Mouse (Mus musculus) limb, embryonic 14.5 days (tissue): Measurements from ENCODE around the gene Aadac. TPM values are rescaled to one million over a fixed set of nuclear protein-coding genes. Genes with fewer than 3 reads are reported as not detected.

Experiments
- ATAC-seq: fragments of 200-750 bp; cut with Nextera tagmentation; 2 replicates; pipeline ENCODE4 v1.8.0; 2017; ENCODE audit warnings: low read depth, moderate number of reproducible peaks, moderate TSS enrichment; ENCODE audit not compliant: low FRiP score
- DNase-seq: peaks from one replicate; pipeline ENCODE4 v3.0.0-alpha.2; 2015; ENCODE audit warnings: low spot score
- H3K27ac ChIP-seq: fragments of 300-500 bp; sonication (generic); replicated peaks from 2 replicates; pipeline ENCODE4 v1.5.1; 2014; ENCODE audit warnings: low read depth, mild to moderate bottlenecking, low read length, moderate library complexity, mixed read lengths
- H3K27me3 ChIP-seq: fragments of 300-500 bp; sonication (generic); 2 replicates; pipeline ENCODE4 v1.6.1; 2014; ENCODE audit warnings: low read length, mixed read lengths; ENCODE audit not compliant: control insufficient read depth, insufficient read depth
- H3K36me3 ChIP-seq: fragments of 300-500 bp; sonication (generic); 2 replicates; pipeline ENCODE4 v1.6.1; 2014; ENCODE audit warnings: mild to moderate bottlenecking, low read length, moderate library complexity, mixed read lengths; ENCODE audit not compliant: control insufficient read depth, insufficient read depth
- H3K4me1 ChIP-seq: fragments of 300-500 bp; sonication (generic); 2 replicates; pipeline ENCODE4 v1.6.1; 2014; ENCODE audit warnings: antibody characterized with exemption, low read length, mixed read lengths; ENCODE audit not compliant: control insufficient read depth, insufficient read depth
- H3K4me2 ChIP-seq: fragments of 300-500 bp; sonication (generic); replicated peaks from 2 replicates; pipeline ENCODE4 v1.6.1; 2014; ENCODE audit warnings: low read depth, mild to moderate bottlenecking, low read length, moderate library complexity; ENCODE audit not compliant: severe bottlenecking
- H3K4me3 ChIP-seq: fragments of 300-500 bp; sonication (generic); replicated peaks from 2 replicates; pipeline ENCODE4 v1.5.1; 2014; ENCODE audit warnings: low read length
- H3K9ac ChIP-seq: fragments of 300-500 bp; sonication (generic); 2 replicates; pipeline ENCODE4 v1.6.1; 2014; ENCODE audit warnings: mild to moderate bottlenecking, low read depth, low read length, moderate library complexity; ENCODE audit not compliant: severe bottlenecking
- H3K9me3 ChIP-seq: fragments of 300-500 bp; sonication (generic); 2 replicates; pipeline ENCODE4 v1.6.1; 2016; ENCODE audit warnings: low read length; ENCODE audit not compliant: control insufficient read depth
- POLR2A ChIP-seq: fragments of 200-500 bp; IDR thresholded peaks from 2 replicates; pipeline ENCODE4 v1.8.0; 2012; ENCODE audit warnings: inconsistent platforms, mild to moderate bottlenecking, moderate library complexity, borderline replicate concordance; ENCODE audit not compliant: insufficient read depth, insufficient read length; ENCODE audit errors: extremely low read depth
- whole genome bisulfite sequencing: fragments of 180-500 bp; shearing (Covaris S2); extraction: QIAGEN DNeasy Blood & Tissue Kit; methylation state at CpG from one replicate; pipeline ENCODE4 v1.1.7; 2014; 5-methylcytosine and 5-hydroxymethylcytosine counted together
- polyA plus RNA-seq, 2 experiments: library from polyadenylated mRNA; depleted of rRNA in 1 of 2; stranded (reverse) in 1 of 2; unstranded in 1 of 2; fragments of >200 nt; fragmentation: Nextera tagmentation in 1 of 2; extraction: Ambion mirVana in 1 of 2; gene quantifications; 2 replicates each; pipeline versions ENCODE4 v1.2.1 to v1.2.3; 2012 to 2014

Gene Aadac
- polyA plus RNA-seq, 2 experiments: 0.41 to 0.47 TPM

DNA sequence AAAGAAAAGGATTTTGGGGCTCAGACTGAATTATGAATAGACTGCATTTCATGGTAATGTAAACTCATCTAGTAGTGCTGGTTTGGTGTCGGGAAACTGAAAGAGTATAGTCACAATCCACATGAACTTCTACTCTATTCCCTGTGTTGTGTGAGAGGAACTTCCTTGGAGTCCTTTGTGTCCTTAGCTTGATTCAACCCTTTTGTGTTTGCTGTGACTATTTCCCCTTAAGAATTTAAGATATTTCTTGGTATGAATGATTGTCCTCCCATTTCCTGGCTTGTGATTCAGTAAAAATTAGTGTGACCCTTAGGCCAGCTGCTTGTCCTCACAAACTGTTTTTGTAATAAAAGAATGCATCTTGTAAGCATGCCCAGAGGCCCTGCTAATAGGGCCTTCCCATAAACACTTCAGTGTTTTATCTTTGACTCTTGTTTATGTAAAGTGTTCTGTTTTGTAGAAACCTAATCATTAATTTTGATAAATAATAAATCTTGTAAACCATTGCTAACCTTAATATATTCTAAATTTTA is 53.4 kb downstream of the Aadac start:
- H3K4me1 ChIP-seq: no peaks in the 10 kb centered on the region
- DNase-seq (no peak), ATAC-seq (no peak)
- no peak overlapping the region for H3K9ac ChIP-seq
- no peak overlapping the region for H3K4me3 ChIP-seq
- no peak overlapping the region for H3K4me2 ChIP-seq
- no peak overlapping the region for H3K27ac ChIP-seq
- TF ChIP-seq POLR2A: no peak
- H3K36me3 ChIP-seq: no peaks in the 10 kb centered on the region
- H3K9me3 ChIP-seq: no peaks in the 10 kb centered on the region
- 87% methylated on average over 1 of the region's 1 CpGs for WGBS
- H3K27me3 ChIP-seq: no peaks in the 10 kb centered on the region

DNA sequence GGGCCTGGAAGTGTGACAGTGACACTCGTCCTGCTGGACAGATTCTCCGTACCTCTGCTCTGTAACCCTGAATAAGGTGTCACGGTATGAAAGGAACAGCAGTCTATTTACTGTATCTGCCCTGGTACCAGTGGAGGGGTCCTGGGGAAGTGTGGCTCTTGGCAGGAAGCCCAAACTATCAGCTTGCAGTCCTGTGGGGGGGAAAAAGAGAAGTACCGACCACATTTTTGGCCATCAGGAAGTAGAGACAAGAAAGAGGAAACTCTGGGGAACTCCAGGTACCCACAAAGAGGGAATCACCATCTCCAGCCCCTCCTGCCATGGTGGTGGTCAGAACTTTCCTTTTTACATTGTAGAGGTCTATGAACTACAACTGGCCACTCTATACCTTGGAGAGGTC is 55.1 kb downstream of the Aadac start:
- Histone ChIP-seq H3K4me1 (no peaks in the 10 kb centered on the region), H3K36me3 (no peaks in the 10 kb centered on the region), H3K27ac (no peak overlapping the region), H3K9ac (no peak overlapping the region), H3K4me3 (no peak overlapping the region), H3K9me3 (no peaks in the 10 kb centered on the region), H3K4me2 (no peak overlapping the region), H3K27me3 (no peaks in the 10 kb centered on the region)
- TF ChIP-seq POLR2A: no peak
- DNase-seq: no peak
- WGBS: 49% methylated on average over 4 of the region's 4 CpGs
- no peak for ATAC-seq

DNA sequence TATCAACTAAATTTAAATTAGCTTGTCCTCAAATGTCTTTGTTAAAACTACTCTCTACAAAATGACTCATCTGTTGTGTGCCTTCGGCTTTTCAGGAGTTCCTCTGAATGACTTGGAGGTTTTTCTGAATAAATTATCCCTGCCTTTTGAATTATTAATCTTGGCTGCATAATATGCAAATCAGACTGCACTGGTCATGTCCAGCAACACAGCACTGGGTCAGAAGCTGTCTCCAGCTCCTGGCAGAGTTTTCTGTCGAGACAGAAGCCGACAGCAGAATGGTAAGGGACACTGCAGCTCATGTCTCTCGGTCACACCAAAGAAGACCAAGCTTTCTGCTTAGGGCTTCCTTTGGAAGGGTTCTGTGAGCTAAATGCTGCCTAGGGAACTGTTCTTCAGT is 56.1 kb downstream of the Aadac start, which contains the start of gene Sucnr1:
Sucnr1 (plus strand) TSS at position 222 of the 400 bp plus-strand sequence.
- no peaks in the 10 kb centered on the region for H3K36me3 ChIP-seq
- TF ChIP-seq POLR2A: no peak
- H3K4me2 ChIP-seq: no peak within 1 kb of the TSS
- H3K4me1 ChIP-seq: no peaks in the 10 kb centered on the region
- WGBS: 78% methylated on average over 4 of the region's 4 CpGs
- ATAC-seq (no peak), DNase-seq (no peak)
- H3K9me3 ChIP-seq: no peaks in the 10 kb centered on the region
- no peak within 1 kb of the TSS for H3K4me3 ChIP-seq
- no peak within 1 kb of the TSS for H3K9ac ChIP-seq
- H3K27me3 ChIP-seq: no peaks in the 10 kb centered on the region
- H3K27ac ChIP-seq: no peak within 1 kb of the TSS

DNA sequence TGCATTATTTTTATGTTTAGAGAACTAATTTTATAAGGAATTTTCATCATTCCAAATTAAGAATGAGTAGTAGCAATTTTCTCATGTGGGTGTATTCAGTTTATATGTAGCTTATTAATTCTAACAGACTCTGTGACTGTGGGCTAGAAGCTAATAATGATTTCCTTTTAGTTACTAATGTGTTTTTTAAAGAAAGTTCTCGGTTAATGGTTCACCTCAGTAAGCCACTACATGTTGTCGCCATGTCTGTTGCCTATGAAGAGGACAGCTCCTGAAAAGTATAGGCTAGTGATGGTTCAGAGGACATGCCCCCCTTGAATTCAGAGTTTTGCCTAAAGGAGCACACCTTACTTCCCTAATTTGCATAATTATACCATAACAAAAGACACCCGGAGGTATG is 57.2 kb downstream of the Aadac start:
- TF ChIP-seq POLR2A: no peak
- Histone ChIP-seq H3K9me3 (no peaks in the 10 kb centered on the region), H3K9ac (no peak overlapping the region), H3K27ac (no peak overlapping the region), H3K4me3 (no peak overlapping the region), H3K4me1 (no peaks in the 10 kb centered on the region), H3K4me2 (no peak overlapping the region), H3K27me3 (no peaks in the 10 kb centered on the region), H3K36me3 (no peaks in the 10 kb centered on the region)
- ATAC-seq: no peak
- no peak for DNase-seq
- WGBS: 74% methylated on average over 3 of the region's 3 CpGs

DNA sequence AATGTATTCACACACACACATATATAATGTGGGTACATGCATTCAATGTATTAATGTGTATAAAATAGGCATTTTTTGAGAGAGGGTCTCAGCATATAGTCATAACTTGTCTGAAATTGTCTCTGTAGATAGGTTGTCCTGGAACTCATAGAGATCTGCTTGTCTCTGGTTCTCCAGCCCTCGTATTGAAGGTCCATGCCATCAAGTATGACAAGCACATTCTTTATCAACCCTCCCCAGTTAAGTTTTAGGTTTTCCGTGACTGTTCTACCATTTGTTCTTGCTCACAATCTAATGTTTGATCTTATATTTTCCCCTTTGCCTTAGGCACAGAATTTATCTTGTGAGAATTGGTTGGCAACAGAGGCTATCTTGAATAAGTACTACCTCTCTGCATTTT is 60.2 kb downstream of the Aadac start:
- ATAC-seq (no peak), DNase-seq (no peak)
- Histone ChIP-seq H3K4me3 (no peak overlapping the region), H3K9ac (no peak overlapping the region), H3K9me3 (no peaks in the 10 kb centered on the region), H3K27me3 (no peaks in the 10 kb centered on the region), H3K36me3 (no peaks in the 10 kb centered on the region), H3K27ac (no peak overlapping the region), H3K4me2 (no peak overlapping the region), H3K4me1 (no peaks in the 10 kb centered on the region)
- WGBS: 88% methylated on average over 2 of the region's 2 CpGs
- no peak for TF ChIP-seq POLR2A

Other genes with a start within 250 kb of the Aadac start
- not detected in 2 replicates for gene Gm8298, start 164.7 kb upstream of the Aadac start, polyA plus RNA-seq (2012; rRNA removed)
- not detected in 2 replicates for gene Gm8298, start 164.7 kb upstream of the Aadac start, polyA plus RNA-seq (2014; fragmentation: Nextera tagmentation; extraction: Ambion mirVana)
- gene C130079G13Rik, start 100.5 kb upstream of the Aadac start, polyA plus RNA-seq (2012; rRNA removed): 0.36 and 0.60 TPM in 2 replicates
- gene C130079G13Rik, start 100.5 kb upstream of the Aadac start, polyA plus RNA-seq (2014; fragmentation: Nextera tagmentation; extraction: Ambion mirVana): 0.90 and 0.98 TPM in 2 replicates
- 1.8 and 2.6 TPM in 2 replicates for gene Aadacl2, start 19.0 kb upstream of the Aadac start, polyA plus RNA-seq (2012; rRNA removed)
- 2.8 and 4.7 TPM in 2 replicates for gene Aadacl2, start 19.0 kb upstream of the Aadac start, polyA plus RNA-seq (2014; fragmentation: Nextera tagmentation; extraction: Ambion mirVana)
- gene Sucnr1, start 56.2 kb downstream of the Aadac start, polyA plus RNA-seq (2012; rRNA removed): 1.2 TPM in 2 replicates
- gene Sucnr1, start 56.2 kb downstream of the Aadac start, polyA plus RNA-seq (2014; fragmentation: Nextera tagmentation; extraction: Ambion mirVana): 1.1 and 1.2 TPM in 2 replicates